Mouse (Mus musculus): Measurements from ENCODE around the gene Dusp13.

DNA sequence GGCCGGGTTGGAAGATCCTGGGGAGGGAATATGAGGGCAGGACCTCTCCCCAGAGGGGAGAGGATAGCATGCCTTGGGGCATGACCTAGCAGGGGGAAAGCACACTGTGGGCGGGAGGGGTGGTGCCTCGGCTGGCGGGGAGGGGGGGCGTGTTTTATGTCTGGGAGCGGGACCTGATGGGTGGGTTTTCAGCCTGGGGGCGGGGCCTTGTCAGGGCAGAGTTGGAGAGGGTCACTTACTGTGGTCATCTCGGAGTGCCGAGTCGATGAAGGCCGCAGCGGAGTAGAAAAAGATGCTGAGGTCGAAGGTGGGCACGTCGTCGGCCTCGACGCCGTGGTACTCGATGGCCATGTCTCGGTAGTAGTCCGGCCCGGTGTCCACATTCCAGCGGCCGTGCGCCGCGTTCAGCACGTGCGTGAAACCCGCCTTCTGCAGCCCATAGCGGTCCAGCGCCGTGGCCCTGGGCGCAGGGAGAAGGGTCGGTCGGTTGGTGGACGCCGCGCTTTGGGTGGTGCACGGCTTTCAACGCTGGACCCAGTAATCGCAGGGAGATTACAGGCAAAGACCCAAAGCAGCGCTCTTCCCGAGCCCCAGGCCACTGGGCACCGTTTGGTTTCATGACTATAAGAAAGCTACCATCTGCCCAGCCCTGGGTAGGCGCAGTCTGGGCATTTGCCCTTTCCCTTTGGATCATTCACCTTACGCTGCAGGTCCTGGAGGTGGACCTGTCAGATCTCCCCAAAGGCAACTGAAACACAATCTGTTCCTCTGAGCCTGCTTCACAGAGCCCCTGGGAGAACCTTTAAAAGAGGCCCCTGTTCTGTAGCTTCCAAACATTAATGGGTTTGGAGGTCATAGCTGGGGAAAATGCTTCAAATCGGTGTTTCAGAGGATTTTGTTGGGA is 64.4 kb downstream of the Dusp13 start:
- no peak for TF ChIP-seq POLR2A (IDR thresholded peaks at IDR 0.05; ENCODE audit: insufficient read depth, low read depth, low read length)
- no peak for TF ChIP-seq CTCF (IDR thresholded peaks at IDR 0.05)
- no peak for TF ChIP-seq EP300 (IDR thresholded peaks at IDR 0.05; ENCODE audit: insufficient read depth, low read depth, low read length)
